Mouse (Mus musculus): ENCODE data around the gene Kcnn3.

GRCm38 (mm10) chr3:89578803-89579202, 58.8 kb downstream of the Kcnn3 start:
- no peak for TF ChIP-seq CTCF (IDR thresholded peaks at IDR 0.05; ENCODE audit: borderline replicate concordance, control insufficient read depth, extremely low read depth, insufficient read depth, low read length, poor library complexity)
- TF ChIP-seq POLR2A (IDR thresholded peaks at IDR 0.05; ENCODE audit: control insufficient read depth, extremely low read depth, insufficient read depth, low read length, poor library complexity): no peak
